In the genomic region with DNA sequence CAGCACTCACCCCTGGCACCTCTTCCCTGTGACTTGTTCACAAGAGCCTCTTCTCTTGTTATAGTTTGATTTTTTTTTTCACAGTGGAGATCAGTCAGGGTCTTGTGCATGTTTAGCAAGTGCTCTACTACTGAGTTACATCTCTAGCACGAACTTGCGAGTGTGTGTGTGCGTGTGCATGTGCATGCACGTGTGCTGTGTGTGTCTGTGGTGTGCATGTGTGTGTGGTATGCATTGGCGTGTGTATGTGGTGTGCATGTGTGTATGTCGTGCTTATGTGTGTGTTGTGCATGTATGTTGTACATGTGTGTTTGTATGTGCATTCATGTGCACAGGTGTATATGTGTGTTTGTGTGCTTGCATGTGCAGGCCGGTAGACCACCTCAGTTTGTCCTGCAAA, we compare ENCODE assay signal across 15 mouse cellular contexts.
"Had no signal": no experiment of that assay in that cellular context is flagged by ENCODE, and none has a peak within 500 bp of the region (broad histone marks: within the 10 kb centered on the region; RNA-seq: fewer than 3 reads in every experiment).

No protein-coding gene starts in this region.

- H3K4me2 ChIP-seq: limb, embryonic 12.5 days; liver, embryonic 13.5 days; midbrain, embryonic 12.5 days; neural tube, embryonic 15.5 days had no signal

- DNase-seq: kidney, adult 8-10 months; kidney, postnatal 36 days; layer of hippocampus, adult 9-11 months; layer of hippocampus, postnatal 36 days; liver; liver, embryonic 13.5 days; liver, postnatal 0 days; lung, postnatal 36 days; thymus, postnatal 4 days had no signal

- H3K27ac ChIP-seq: hindbrain, postnatal 0 days; kidney, postnatal 0 days; limb, embryonic 12.5 days; liver, embryonic 13.5 days; midbrain, embryonic 12.5 days; neural tube, embryonic 15.5 days had no signal

- H3K9ac ChIP-seq: limb, embryonic 12.5 days; liver, embryonic 13.5 days; liver, postnatal 0 days; midbrain, embryonic 12.5 days; neural tube, embryonic 15.5 days had no signal

- H3K27me3 ChIP-seq: limb, embryonic 12.5 days; liver, embryonic 13.5 days; midbrain, embryonic 12.5 days; neural tube, embryonic 15.5 days had no signal

- H3K4me3 ChIP-seq: limb, embryonic 12.5 days; liver, embryonic 13.5 days; midbrain, embryonic 12.5 days; neural tube, embryonic 15.5 days had no signal

- H3K4me1 ChIP-seq: midbrain, embryonic 12.5 days had no signal

- ATAC-seq: hindbrain, postnatal 0 days; liver, postnatal 0 days; midbrain, embryonic 16.5 days had no signal

- H3K9me3 ChIP-seq: limb, embryonic 12.5 days; liver, embryonic 13.5 days; midbrain, embryonic 12.5 days; neural tube, embryonic 15.5 days had no signal
